Mouse (Mus musculus) testis, adult 2 months (tissue): ENCODE data around the gene Hist1h2bm.

Experiments used
- CTCF ChIP-seq: fragments of 200-500 bp; IDR thresholded peaks from 2 replicates; pipeline ENCODE4 v1.5.1; 2012; ENCODE audit warnings: low read depth, mild to moderate bottlenecking, inconsistent platforms, low read length, moderate library complexity; ENCODE audit not compliant: control insufficient read depth, insufficient read depth, insufficient replicate concordance
- POLR2A ChIP-seq: fragments of 200-500 bp; IDR thresholded peaks from 2 replicates; pipeline ENCODE4 v1.6.1; 2012; ENCODE audit warnings: low read depth, mild to moderate bottlenecking, inconsistent platforms, low read length, moderate library complexity; ENCODE audit not compliant: control insufficient read depth

DNA sequence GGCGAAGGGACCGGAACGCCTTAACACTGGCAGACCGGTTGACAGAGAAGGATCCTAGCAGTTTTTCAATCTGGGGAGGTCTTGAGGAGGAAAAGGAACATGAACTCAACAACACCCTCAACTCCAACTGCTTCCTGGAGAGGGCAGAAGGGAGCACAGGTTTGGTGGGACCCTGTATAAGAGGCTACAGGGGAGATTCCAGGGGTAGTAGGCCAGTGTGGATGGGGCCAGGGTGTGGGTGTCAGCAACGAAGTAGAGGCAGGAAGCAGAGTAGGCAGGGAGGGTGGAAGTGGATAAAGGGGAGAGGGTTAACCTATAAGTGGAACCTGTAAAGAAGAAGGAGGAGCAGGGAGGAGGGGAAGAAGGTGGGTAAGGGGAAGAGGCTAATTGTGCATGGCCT lies 11.6 kb downstream of the Hist1h2bm start:
- TF ChIP-seq CTCF: no peak
- no peak for TF ChIP-seq POLR2A
